Comparison of ENCODE assay signal across 23 mouse cellular contexts in the genomic region with DNA sequence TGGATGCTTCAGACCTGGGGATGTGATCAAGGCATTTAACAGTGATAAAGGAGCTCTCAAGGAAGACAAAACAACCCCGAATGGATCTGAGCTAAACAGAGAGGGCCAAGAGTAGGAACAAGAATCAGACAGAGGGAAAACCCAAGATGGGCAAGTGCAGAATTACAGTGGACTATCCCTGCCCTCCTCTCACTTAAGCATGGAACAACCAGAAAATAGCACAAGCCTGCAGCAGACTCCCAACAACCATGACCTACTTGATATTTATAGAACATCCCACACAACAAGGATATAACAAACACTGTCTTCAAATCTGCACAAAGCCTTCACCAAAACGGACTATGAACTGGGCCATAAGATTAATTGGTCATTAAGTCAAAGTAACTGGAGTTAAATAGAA.
"Had no signal": no experiment of that assay in that cellular context is flagged by ENCODE, and none has a peak within 500 bp of the region (broad histone marks: within the 10 kb centered on the region; RNA-seq: fewer than 3 reads in every experiment).

No protein-coding gene starts in this region.

- H3K4me1 ChIP-seq: heart, embryonic 10.5 days; heart, embryonic 12.5 days; hindbrain, embryonic 15.5 days; limb, embryonic 15.5 days; liver, embryonic 12.5 days had no signal

- DNase-seq: gastrocnemius, postnatal 14 days; gastrocnemius, postnatal 36 days; heart, postnatal 10 days; heart, postnatal 36 days; kidney, adult 11 months; kidney, adult 2 months; kidney, adult 9 months; kidney, postnatal 14 days; kidney, postnatal 36 days; layer of hippocampus, adult 9-11 months; layer of hippocampus, postnatal 36 days; left cerebral cortex, postnatal 4 days had no signal

- H3K27ac ChIP-seq: heart, embryonic 10.5 days; hindbrain, embryonic 13.5 days; hindbrain, embryonic 15.5 days; hindbrain, postnatal 0 days; kidney, embryonic 15.5 days; kidney, postnatal 0 days; limb, embryonic 13.5 days; limb, embryonic 15.5 days; liver, embryonic 12.5 days; liver, embryonic 14.5 days had no signal

- H3K4me3 ChIP-seq: heart, embryonic 10.5 days; heart, embryonic 12.5 days; hindbrain, embryonic 13.5 days; hindbrain, embryonic 15.5 days; kidney, embryonic 15.5 days; limb, embryonic 13.5 days; limb, embryonic 15.5 days; liver, embryonic 12.5 days had no signal
